Mouse (Mus musculus): ENCODE data around the gene Becn1.
A peak's percentile ranks its signal among the peaks of the same experiment; 100 is the strongest.

Gene Becn1

GRCm38 (mm10) chr11:101315082-101315650 lies 13.1 kb upstream of the Becn1 start:
- DNase-seq = no peak

DNA sequence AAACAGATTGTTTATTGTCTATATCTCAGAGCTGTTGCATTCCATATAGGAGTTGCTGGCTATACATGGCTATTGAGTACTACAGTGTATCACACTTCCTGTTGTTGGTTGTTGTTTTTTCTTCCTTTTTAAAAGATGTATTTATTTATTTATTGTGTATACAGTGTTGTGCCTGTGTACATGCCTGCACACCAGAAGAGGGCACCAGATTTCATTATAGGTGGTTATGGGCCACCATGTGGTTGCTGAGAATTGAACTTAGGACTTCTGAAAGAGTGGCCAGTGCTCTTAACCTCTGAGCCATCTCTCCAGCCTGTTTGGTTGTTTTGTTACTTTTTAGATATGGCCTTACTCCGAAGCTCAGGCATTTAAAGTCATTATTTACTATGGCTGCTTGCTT lies 12.5 kb upstream of the Becn1 start:
- DNase-seq = no peak

DNA sequence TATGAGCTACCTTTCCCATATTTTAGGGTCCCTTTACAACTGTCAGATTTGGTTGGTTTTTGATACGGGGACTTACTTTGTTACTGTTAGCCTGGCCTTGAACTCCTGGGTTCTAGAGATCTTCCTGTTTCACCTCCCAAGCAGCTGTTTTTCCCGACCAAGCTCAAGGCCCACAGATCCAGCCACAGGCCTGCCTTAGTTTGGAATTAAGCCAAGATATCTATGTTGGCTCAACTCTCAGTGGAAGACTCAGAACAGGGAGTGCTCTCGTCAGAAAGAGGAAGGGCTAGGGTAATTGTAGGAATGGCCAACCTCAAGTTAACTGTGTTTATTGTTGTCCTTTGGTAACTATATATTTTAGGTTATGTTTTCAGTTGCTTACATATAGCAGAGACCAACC lies 10.1 kb upstream of the Becn1 start:
- no peak for DNase-seq

DNA sequence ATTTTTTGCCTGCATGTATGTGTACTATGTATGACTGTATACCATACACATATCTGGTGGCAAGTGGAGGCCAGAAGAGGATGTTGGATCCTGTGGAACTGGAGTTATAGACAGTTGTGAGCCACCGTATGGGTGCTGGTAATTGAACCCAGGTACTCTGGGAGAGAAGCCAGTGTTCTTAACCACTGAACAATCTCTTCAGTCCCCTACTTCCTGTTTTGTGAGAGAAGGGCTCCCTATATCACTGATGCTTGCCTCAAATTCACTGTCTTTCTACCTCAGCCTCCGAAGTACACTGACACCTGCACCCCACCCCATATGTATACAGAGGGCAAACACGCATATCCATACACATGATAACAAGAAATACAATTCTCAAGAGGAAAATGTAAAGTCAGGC lies 9.0 kb upstream of the Becn1 start:
- no peak for DNase-seq

GRCm38 (mm10) chr11:101307744-101308143 lies 5.7 kb upstream of the Becn1 start:
- no peak for DNase-seq

GRCm38 (mm10) chr11:101301299-101302003 lies 635 bp downstream of the Becn1 start:
- DNase-seq = no peak

DNA sequence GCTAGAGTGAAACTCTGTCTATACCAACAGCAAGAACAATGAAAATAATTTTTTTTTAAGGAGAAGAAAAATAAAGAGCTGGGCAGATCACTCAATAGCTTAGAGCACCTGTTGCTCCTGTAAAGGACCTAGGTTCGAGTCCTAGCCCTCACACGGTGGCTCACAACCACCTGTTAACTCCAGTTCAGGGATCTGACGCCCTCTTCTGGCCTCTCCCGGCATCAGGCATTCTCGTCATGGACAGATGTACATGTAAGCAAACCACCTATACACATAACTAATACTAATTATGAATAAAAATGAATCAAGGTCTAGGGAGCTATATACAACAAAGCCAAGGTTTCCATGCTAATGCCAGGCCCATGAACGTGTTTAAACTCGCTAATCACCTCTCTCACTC lies 1.2 kb downstream of the Becn1 start:
- no peak for DNase-seq

GRCm38 (mm10) chr11:101295191-101295590 lies 6.9 kb downstream of the Becn1 start:
- DNase-seq = no peak

DNA sequence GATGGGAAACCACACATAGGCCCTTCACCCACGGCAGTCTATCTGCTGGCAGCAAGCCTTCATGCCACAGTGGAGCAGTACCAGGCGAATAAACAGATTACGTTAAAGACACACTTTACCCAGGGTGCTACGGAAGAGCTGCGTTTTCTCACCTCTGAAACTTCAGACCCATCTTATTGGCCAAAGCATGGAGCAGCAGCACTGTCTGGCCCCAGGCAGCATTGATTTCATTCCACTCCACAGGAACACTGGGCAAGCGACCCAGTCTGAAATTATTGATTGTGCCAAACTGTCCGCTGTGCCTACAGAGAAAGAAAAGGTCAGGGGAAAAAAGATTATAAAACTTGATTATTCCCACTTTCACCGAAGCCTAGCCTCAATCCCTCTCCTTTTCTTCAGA lies 10.9 kb downstream of the Becn1 start:
- DNase-seq = no peak

GRCm38 (mm10) chr11:101287306-101287705 lies 14.8 kb downstream of the Becn1 start:
- DNase-seq = no peak

GRCm38 (mm10) chr11:101283805-101284204 lies 18.3 kb downstream of the Becn1 start:
- no peak for DNase-seq

GRCm38 (mm10) chr11:101282896-101283295 lies 19.2 kb downstream of the Becn1 start:
- DNase-seq = no peak

- no peak for DNase-seq
These were observed 21.2 kb downstream of the Becn1 start for GRCm38 (mm10) chr11:101280837-101281236.

DNA sequence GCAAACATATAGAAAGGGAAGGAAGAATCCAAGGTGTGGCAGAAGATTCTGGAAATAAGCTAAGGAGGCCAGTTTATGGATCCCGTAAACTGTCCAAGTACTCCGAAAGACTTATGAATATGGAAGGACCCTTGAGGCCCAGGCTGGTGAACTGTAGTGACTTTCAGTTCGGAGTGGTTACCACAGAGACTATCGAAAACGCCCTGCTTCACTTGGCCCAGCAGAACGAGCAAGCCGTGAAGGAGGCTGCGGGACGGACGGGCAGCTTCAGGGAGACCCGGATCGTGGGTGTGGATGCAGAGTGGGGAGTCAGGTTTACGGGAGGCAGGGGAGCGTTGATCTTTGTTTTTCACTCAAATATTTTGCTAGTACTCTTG lies 22.9 kb downstream of the Becn1 start:
- DNase-seq = no peak

DNA sequence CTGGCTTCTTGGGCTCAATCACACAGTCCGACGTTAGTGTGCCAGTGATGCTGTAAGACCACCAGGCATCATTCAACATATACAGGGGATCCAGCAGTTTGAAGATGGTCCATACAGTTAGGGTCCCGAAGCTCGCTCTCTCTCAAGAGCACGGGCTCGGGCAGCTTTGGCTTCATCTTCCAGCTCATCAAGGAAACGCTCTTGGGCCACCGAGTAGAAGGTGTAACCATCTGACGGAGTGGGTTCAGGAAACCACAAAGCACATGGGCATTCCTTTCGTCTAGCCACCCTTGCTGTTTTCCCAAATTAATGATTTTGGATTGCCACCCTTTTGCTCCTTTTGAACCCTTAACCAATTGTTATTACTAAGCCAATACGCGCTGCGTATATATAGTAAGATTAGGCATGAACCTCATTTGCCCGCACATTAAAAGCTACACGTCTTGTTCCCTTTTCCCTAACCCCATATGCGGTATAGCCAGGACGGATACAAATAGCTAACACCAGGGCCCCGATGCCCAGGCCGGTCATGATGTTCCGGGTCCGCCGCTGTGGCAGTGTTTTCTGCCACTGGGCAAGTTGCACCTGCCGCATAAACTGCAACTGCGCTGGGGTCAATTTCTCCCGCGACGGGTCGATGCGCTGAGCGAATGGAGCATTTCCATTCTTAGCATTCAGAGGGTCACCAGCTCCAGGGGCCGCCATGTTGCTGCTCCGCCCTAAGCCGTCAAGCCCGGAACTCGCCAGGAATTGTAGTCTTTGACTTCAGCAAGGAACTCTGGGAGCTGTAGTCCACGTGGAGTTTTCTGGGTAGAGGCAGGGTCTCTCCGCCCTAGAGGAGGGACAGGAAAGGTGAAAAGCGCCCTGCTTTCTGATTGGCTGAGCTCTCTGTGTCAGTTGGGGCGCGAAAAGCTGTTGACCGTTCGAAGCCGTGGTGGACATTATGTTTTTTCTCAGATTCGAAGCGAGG lies 23.6 kb downstream of the Becn1 start, which contains the start of the genes Cntd1 and Coa3:
Gene Cntd1 (plus strand): TSS at position 790 of the 970 bp plus-strand sequence.
Gene Coa3 (minus strand): TSS at position 892 of the 970 bp plus-strand sequence.
- DNase-seq = peak; percentile 78

GRCm38 (mm10) chr11:101277381-101278222 lies 24.5 kb downstream of the Becn1 start:
- DNase-seq = no peak

GRCm38 (mm10) chr11:101276319-101277070 lies 25.6 kb downstream of the Becn1 start:
- DNase-seq = no peak

GRCm38 (mm10) chr11:101275309-101275708 lies 26.8 kb downstream of the Becn1 start:
- DNase-seq = no peak

DNA sequence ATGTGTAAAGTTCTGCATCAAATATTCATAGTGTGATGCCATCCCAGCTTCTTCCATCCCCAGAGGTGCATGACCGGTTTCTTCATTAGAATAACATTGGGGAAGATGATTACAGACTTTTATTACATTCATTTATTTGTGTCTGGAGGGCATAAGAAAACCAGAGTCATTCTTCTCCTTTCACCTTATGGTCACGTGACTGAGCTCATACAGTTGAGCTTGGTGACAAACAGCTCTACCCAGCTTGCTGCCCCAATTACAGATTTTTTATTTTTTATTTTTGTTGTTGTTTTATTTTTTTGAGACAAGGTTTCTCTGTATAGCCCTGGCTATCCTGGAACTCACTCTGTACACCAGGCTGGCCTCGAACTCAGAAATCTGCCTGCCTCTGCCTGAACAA lies 29.6 kb downstream of the Becn1 start:
- no peak for DNase-seq

GRCm38 (mm10) chr11:101269577-101270116 lies 32.4 kb downstream of the Becn1 start:
- DNase-seq = no peak

DNA sequence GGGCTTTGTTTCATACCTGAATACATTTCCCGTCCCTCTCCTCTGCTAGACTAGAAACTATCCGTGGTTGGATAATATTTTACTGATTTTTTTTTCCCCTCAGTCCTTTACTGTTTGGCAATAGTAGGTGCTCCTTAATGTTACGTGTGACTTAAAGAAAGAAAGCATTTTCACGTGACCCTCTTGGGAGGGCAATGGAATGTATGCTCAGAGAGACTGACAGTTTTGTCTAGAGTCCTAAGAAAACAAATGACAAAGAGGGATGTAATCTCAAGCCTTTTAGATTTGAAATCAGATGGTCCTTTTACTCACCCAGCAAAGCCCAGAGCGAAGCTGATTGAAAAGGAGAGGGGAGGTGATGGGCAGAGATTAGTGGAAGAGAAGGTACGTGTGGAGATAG lies 36.2 kb downstream of the Becn1 start:
- no peak for DNase-seq
